Mouse (Mus musculus): Measurements from ENCODE around the gene Trip13.

Gene Trip13

DNA sequence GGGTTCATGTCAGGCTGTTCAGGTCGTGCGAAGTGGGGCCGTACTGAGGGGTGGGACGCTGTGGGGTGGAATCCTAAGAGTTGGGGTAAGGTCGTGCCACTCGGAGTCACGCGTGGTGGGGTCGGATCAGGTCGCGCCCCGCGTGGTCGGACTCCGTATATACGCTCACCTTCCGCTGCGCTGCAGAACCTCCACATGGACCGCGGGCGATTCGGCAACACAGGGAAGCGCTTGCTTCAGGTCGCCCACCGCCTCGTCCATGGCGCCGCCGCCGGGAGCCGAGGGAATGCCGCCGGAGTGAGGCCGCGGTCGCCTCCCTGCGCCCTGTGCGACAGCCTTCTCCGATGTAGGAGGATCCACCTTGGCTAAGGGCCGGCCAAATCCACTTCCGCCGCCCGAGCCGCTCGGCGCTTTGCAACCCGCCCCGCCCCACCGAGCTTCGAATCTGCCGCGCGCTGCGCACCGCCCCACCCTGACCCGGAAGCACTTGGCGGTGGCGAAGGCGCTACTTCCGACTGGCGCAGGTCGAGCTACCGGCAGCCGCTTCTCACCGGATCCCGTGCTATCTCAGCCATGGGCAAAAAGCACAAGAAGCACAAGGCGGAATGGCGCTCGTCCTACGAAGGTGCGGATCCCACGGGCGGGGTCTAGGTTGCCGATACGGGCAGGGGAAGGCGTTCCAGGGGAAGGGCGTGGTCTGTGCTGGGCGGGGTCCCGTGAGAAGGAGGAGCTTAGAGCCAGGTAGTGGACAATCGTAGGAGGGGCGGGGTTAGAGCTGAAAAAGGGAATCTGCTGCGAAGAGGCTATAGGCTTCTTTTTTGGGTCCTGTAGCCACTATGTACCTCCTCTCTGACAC, at the start of gene Trip13, which contains the start of gene Brd9:
TSS of gene Trip13 (minus strand) at position 464 of the 856 bp plus-strand sequence.
TSS of gene Brd9 (plus strand) at position 491 of the 856 bp plus-strand sequence.
- TF ChIP-seq GATA4 (IDR thresholded peaks at IDR 0.05; ENCODE audit: insufficient replicate concordance, low read length) = no peak

DNA sequence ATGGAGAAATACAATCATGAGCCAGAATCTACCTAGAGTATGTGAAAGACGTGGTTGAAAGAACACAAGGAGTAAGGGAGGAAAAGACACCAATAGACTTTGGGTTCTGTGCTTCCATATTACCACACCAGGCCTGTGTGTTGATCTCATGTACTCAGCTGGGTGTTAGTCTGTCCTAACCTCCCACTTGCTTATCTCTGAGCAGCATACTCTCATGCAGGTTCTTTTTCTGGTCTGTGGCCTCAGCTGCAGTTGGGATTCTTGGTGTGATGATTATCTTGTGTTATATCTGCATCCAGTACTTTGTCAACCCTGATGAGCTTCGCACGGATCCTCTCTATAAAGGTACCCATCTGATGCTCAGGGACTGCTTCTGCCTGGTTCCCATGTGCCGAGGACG, 39.4 kb upstream of the Trip13 start:
- no peak for TF ChIP-seq GATA4 (IDR thresholded peaks at IDR 0.05; ENCODE audit: insufficient replicate concordance, low read length)

DNA sequence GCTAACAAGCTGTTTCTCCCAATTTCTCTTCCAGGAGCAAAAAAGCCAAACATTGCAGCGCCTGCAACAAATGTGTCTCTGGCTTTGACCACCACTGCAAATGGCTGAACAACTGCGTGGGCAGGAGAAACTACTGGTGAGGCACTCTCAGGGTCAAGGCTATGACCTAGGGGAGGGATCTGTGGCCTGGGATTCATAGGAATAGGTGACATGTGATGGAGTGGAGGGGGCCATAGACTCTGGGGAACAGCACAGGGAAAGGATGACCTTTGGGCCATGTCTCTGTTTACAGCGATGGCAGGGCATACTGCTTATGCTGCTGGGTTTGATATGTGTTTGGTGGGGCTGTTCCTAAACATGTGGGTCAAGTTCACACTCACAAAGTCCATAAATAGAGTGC, 36.9 kb upstream of the Trip13 start:
- TF ChIP-seq GATA4 (IDR thresholded peaks at IDR 0.05; ENCODE audit: insufficient replicate concordance, low read length) = no peak

DNA sequence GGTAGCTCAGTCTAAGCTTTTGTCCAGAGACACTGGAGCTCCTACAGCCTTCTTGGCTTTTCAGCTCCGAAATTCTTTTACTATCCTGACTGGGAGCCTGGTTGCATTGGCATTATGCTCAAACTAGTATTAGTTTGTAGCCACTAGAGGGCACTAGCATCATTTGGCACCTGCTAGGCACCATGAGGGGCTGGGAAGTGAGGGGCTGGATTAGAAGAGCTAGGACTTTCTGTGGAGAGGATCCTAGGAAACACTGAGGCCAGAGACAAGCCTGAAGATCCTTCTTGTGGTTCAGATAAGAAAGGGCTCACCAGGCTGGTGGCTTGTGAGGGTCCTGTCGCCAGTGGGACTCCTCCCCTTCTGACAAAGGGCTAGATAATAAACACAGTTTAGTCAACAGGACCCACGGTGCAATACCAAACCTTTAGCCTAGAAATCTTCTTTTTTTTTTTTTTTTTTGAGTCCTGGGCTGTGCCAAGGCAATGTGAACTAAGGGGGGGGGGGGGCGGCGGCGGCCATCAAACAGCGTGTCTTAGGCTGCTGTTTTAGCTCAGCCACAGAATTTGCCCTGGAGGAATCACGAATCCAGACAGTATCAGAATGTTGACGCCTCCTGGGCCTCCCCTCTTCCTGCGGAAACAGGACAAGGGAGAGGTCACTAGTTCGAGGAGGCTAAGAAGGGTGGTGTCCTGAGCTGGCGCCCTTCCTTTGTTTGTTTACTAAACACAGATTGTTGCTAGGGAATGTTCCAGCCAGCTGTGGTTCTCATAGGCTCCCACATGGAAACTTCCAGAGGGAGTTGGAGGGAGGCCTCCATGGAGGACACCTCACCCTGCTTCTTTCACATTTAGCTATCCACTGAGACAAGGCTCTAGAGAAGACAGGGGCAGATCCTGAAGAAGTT, 33.2 kb upstream of the Trip13 start:
- TF ChIP-seq GATA4 (IDR thresholded peaks at IDR 0.05; ENCODE audit: insufficient replicate concordance, low read length) = peak; percentile 90

DNA sequence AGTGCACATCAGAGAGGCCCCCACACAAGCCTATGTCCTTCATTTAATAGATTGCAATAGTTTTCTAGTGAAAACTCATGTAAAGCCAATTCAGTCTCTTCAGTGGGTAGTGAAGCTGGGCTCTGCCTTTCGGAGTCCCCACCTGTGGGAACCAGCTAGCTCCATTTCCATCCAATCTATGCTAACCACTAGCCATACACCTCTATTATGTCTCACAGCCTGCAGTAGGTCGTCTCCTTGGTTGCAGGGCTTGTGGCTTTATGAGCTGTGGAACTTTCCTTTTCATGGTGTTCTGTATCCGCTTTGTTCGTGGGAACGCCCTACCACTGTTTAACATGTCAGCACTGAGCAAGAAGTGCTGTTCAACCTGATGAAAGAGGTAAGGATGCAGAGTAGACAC, 26.0 kb upstream of the Trip13 start, which contains the start of gene Zdhhc11:
TSS of gene Zdhhc11 (plus strand) at position 301 of the 400 bp plus-strand sequence.
- TF ChIP-seq GATA4 (IDR thresholded peaks at IDR 0.05; ENCODE audit: insufficient replicate concordance, low read length) = no peak

DNA sequence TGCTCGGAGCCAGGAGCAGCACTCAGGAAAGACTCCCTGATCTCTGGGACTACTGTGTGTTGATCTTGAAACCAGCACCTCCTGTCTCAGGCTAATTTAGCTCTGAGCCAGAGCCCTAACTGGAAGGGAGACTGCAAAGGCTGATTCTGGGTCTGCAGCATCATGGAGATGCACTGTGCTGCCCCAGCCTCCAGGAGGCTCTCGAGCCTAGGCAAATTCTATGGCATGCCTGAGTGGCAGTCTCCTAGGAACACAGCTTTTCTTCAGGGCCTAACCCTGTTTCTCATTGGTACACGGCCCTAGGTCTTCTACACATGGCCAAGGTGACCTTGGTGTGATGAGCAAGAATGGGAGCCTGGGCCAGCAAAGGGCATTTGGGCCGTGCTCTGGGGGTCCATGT, 23.6 kb upstream of the Trip13 start:
- TF ChIP-seq GATA4 (IDR thresholded peaks at IDR 0.05; ENCODE audit: insufficient replicate concordance, low read length) = no peak

DNA sequence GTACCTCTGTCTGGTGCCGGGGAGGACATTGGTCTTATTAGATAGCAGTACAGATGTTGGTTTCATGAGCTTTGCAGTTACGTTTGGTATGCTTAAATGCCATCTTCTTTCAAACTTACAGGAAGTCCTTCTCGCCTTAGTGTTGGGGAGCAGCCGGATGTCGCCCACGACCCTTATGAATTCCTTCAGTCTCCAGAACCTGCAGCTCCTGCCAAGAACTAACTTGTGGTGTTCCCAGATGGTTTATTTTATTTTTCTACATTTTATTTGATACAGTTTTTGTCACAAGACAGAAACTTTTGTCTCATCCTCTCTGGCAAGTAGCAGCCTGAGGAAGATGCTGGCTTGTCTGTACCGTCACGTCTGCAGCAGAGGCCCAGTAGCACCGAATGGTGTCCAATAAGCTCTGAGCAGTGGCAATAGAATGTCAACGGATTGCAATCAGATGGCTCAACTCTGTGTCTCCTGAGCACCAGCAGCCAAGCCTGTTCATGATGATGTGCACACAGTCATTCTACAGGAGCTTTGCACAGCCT, 22.6 kb upstream of the Trip13 start:
- TF ChIP-seq GATA4 (IDR thresholded peaks at IDR 0.05; ENCODE audit: insufficient replicate concordance, low read length) = no peak

DNA sequence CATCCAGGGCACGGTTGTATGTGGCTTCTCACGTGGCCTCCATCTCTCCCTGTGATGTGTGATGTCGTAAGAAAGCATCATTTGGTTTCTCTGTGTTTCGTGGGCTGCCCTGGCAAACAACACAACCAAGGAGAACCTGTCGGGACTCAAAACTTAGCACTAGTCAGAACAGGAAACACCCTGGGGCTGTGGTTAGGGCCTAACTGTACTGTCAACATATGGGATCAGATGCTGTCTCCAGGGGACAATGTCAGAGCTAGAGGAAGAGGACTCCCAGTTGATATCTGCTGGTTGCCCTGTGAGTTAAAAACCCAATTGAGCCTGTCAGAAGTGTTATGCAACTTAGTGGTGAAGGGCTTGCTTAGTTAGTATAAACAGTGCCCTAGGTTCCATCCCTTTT, 17.9 kb upstream of the Trip13 start:
- TF ChIP-seq GATA4 (IDR thresholded peaks at IDR 0.05; ENCODE audit: insufficient replicate concordance, low read length) = no peak

DNA sequence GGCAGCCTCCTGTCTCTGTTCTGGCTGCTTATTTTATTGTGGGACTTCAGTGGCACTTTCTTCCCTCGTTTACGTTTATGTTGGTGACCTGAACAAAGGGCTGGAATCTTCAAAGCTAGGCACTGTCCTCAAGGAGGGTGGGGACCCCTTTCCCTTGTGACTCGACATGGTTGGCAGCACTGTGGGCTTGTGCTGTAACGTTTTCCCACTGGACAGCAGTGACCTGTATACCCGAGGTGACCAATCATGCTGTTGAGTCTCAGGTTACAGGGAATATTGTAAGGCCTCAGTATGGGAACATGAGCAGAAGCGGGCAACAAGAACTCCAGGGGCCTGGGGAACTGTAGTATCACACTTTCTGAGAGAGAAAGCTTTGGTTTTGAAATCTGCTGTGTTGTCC, 17.1 kb upstream of the Trip13 start:
- no peak for TF ChIP-seq GATA4 (IDR thresholded peaks at IDR 0.05; ENCODE audit: insufficient replicate concordance, low read length)

DNA sequence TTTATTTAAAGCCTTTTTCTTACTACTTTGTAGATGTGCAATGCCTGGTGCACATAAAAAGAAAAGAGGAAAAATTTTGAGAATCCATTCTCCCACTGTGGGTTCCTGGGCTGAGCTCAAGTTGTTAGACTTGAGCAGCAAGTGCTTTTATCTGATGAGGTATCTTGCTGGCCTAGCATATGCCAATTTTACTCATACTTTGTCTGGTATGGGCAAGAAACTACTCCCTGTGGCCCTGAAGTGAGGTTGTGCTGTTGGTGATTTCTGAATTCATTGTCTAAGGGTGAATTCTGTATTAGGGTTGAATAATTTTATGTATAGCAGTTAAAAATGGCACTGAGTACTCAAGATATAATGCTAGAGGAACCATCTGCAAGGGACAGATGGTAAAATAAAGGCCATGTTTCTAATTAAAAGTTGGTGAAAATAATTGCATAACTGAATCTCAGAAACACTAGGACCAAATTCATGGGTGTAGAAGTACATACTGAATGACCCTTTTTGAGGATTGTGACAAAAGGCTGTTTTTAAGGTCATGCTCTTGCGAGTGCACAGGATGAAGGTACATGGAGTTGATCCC, 16.1 kb upstream of the Trip13 start:
- TF ChIP-seq GATA4 (IDR thresholded peaks at IDR 0.05; ENCODE audit: insufficient replicate concordance, low read length) = no peak

DNA sequence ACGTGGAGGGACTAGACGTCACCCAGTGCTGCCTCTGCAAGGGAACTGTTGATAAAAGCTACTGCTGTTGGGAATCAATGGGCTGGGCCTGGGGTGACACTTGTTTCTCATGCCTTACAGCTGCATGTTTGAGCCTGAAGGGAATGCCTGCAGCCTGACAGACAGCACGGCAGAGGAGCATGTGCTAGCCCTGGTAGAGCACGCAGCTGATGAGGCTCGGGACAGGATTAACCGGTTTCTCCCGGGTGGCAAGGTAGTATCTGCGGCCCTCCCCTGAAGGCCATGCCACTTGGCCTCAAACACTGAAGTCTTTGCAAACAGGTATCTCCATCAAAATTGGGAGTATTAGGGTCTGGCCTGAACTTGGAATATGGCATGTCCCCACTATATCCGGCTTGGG, 7.0 kb upstream of the Trip13 start:
- TF ChIP-seq GATA4 (IDR thresholded peaks at IDR 0.05; ENCODE audit: insufficient replicate concordance, low read length) = no peak

DNA sequence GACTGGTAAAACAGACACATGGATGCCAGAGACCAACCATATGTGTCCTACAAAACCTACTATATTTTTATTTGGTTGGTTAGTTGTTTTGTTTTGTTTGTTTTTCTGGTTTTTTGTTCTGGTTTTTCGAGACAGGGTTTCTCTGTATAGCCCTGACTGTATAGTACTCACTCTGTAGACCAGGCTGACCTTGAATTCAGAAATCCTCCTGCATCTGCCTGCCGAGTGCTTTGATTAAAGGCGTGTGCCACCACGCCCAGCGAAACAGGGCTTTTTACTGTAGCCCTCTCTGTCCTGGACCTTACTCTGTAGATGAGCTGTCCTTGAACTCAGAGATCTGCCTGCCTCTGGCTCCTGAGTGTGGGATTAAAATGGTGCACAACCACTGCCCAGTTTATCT, 1.5 kb upstream of the Trip13 start:
- TF ChIP-seq GATA4 (IDR thresholded peaks at IDR 0.05; ENCODE audit: insufficient replicate concordance, low read length) = no peak

DNA sequence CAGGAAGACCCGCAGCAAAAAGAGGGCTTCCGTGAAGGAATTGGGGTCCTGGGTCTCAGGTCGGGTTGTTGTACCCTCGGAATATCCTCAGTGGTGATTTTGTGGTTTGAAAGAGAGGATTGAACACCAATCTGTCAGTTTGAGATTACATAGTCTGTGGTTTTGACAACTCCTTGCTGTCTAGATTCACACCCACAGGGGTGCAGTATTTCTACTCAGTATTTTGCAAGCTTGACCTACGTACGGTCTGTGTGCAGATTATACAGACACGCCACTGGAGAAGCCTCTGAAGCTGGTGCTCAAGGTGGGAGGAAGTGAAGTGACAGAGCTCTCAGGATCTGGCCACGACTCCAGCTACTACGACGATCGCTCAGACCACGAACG, 585 bp upstream of the Trip13 start:
- no peak for TF ChIP-seq GATA4 (IDR thresholded peaks at IDR 0.05; ENCODE audit: insufficient replicate concordance, low read length)

DNA sequence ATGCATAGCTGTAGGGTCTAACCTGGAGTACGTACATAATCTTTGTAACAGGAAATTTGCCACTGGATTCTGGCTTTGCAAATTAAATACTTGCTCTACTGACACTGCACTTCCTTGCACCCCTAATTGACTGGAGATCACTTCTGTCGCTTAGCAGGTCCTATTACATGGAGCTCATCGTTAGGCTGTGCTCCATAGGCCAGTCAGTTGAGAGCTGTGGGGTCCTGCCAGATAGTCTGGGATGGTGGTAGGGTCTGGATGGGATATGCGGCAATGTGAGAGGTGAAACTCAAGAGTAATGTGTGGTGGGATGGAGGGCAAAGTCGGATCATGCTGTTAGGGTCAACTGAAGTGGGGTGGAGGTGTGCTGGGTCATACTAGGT, 655 bp downstream of the Trip13 start:
- no peak for TF ChIP-seq GATA4 (IDR thresholded peaks at IDR 0.05; ENCODE audit: insufficient replicate concordance, low read length)

DNA sequence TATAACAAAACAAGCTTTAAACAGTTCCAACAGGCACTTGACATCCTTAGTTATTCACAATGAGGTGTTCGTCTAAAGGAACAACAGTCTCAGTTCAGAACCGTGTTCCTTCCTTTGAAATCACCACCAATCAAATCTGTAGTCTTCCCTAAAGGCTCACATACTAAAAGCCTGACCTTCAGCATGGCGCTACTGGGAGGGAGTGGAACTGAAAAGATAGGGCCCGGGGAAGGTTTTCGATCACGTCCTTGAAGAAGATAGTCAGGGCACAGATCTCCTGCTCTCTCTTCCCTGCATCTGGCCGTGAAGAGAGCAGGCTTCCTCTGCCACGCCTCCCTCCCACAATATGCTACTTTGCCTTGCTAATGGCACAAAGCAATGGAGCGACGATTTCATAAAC, 5.4 kb downstream of the Trip13 start:
- TF ChIP-seq GATA4 (IDR thresholded peaks at IDR 0.05; ENCODE audit: insufficient replicate concordance, low read length) = no peak
